Mouse (Mus musculus): Measurements from ENCODE around the gene Ppara. TPM values are rescaled to one million over a fixed set of nuclear protein-coding genes. Genes with fewer than 3 reads are reported as not detected.
A peak's percentile ranks its signal among the peaks of the same experiment; 100 is the strongest.
"Not testable (repeated sequence)": the region's sequence is repeated elsewhere in the genome, so short reads cannot be mapped to it uniquely, and the experiment has no call there.

Ppara gene
- total and polyA plus RNA-seq, 3 experiments, result 6.3 to 48.9 (median 37.2) TPM

DNA sequence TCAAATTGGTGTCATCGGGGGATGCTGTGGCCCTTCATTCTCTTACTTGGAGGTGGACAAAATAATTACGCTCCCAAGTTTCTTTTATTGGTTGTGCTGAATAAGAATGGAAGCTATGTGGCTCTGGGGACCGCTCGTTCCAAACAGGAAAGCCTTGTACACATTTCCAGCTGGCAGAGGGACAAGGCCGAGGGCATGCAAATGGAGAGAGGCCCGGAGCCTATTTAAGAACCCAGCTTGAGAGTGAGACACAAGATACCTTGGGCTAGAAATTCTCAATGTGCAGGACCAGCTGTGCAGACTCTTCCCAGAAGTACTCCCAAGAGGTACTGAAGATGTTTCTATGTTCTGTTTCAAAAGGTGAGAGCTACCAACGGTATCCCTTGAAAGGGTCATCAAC lies 21.8 kb downstream of the Ppara start:
- peak; percentile 54 for DNase-seq

GRCm38 (mm10) chr15:85757768-85758167 lies 23.0 kb downstream of the Ppara start:
- DNase-seq, result no peak

- no peak for DNase-seq
Observed at GRCm38 (mm10) chr15:85762761-85763160, 28.0 kb downstream of the Ppara start.

- DNase-seq, result no peak
Observed at GRCm38 (mm10) chr15:85765022-85765421, 30.2 kb downstream of the Ppara start.

DNA sequence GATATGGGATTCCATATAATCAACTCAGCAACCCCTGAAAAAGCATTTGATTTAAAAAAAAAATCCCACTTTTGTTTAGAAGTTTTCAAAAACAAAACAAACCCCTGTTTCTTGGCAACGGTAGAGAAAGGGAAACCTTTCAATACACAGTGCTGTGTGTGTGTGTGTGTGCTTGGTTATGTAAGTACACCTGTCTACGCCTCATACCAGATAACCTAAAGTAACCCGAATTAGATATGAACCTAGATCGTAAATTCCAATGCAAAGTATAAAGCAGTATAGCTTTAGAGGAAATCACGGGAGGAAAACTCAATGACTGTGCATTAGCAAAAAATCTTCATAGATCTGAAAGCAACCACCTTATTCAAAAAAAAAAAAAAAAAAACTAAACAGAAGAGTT lies 31.9 kb downstream of the Ppara start:
- no peak for DNase-seq

- no peak for DNase-seq
Observed at GRCm38 (mm10) chr15:85768991-85769390, 34.2 kb downstream of the Ppara start.

GRCm38 (mm10) chr15:85771306-85772121 lies 36.7 kb downstream of the Ppara start:
- peak; percentile 38 for DNase-seq

DNA sequence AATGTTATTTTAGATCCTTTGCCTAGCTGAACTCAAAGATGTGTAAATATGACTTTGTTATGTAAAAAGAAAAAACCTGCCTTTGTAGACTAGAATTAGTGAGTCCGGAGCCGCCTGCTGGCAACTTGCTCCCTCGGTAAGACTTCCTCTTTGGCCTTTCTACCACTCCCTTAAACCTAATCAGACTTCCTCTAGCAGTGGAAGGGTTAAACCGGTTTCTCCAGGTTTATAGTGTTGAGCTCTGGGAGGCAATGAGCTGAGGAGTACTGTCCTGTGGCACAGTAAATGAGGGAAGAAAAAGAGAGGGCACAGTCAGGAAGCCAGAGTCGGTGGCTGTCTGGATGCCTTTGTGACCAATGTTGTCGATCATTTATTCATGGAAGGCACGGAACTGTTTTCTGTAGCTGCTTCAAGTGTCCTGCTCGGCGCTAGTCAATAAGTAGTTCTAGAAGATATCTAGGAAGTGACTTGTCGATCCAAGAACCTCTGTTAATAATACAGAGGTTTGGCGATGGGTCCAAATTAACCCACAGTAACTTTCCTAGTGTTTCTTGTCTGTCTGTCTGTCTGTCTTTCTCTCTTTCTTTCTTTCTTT lies 37.5 kb downstream of the Ppara start:
- DNase-seq, result no peak

GRCm38 (mm10) chr15:85774419-85774818 lies 39.6 kb downstream of the Ppara start:
- no peak for DNase-seq

GRCm38 (mm10) chr15:85775001-85775400 lies 40.2 kb downstream of the Ppara start:
- DNase-seq, result no peak

- DNase-seq, result no peak
Observed at GRCm38 (mm10) chr15:85776241-85776640, 41.5 kb downstream of the Ppara start.

- DNase-seq, result no peak
Observed at GRCm38 (mm10) chr15:85776771-85777170, 42.0 kb downstream of the Ppara start.

DNA sequence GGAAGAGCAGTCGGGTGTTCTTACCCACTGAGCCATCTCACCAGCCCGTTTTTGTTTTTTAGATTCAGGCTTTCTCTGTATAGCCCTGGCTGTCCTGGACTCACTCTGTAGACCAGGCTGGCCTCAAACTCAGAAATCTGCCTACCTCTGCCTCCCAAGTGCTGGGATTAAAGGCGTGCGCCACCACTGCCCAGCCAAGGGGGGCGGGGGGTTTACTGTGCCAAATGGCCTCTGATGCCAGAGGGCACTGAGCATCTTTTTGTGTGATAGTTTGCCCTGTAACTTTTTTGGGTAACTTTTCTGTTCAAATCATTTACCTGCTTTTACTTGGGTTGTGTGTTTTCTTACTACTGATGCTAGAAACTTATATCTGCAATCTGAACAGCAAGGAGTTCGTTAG lies 44.1 kb downstream of the Ppara start:
- DNase-seq, result not testable (repeated sequence)

GRCm38 (mm10) chr15:85783146-85783545 lies 48.4 kb downstream of the Ppara start:
- DNase-seq, result no peak

- DNase-seq, result no peak
Observed at GRCm38 (mm10) chr15:85784341-85784740, 49.6 kb downstream of the Ppara start.

DNA sequence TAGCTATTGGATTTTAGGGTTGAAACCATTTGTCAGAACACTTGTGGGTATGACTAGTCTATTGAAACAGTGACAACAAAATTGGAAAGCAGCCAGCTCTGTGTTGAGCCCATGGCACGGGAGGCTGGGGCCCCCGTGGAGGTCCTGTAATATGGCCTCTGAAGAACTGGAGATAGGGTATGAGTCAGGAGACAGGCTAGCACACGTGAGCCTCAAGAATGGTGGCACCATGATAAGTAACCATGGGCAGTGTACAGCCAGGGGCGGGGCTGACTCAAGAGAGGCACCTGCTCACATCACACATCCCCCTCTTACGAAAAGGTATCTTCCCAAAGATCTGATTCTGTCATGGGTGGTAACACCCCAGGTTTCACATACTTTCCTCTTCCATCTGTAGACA lies 51.9 kb downstream of the Ppara start:
- DNase-seq, result no peak

- DNase-seq, result no peak
Observed at GRCm38 (mm10) chr15:85787482-85787881, 52.7 kb downstream of the Ppara start.

DNA sequence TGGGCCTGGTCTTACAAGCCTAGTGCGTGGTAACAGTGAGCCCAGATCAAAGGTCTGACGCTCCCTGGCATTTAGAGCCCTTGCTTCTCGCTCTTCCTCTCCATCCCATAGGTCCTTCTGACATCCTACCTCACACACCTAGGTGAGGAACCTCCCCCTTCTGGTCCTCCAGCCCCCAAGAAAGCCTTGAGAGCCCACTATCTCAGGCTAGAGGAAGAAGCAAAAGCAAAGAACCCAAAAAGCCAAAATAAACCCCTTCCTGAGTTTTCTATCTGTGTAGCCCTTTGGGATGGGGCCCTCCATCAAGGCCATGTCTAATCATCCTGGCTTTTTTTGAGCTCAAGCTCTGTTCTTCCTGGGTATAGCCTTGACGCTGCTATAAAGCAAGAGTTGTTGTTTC lies 53.3 kb downstream of the Ppara start:
- DNase-seq, result no peak

DNA sequence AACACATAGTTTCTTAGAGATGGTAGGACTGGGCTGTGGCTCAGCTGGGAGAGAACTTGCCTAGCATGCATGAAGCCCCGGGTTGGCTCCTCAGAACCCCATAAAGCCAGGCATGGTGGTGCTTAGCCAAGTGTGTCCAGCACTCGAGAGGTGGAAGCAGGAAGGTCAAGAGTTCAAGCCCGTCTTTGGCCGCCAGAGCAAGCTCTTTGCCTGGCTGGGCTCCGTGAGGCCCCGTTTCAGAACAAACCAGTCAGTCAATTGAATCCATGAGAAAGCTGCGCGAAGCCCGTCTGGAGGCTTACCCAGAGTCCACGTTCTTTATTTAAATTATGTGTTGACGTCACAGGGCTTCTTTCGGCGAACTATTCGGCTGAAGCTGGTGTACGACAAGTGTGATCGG lies 53.9 kb downstream of the Ppara start:
- DNase-seq, result no peak

GRCm38 (mm10) chr15:85791449-85791848 lies 56.7 kb downstream of the Ppara start:
- no peak for DNase-seq

DNA sequence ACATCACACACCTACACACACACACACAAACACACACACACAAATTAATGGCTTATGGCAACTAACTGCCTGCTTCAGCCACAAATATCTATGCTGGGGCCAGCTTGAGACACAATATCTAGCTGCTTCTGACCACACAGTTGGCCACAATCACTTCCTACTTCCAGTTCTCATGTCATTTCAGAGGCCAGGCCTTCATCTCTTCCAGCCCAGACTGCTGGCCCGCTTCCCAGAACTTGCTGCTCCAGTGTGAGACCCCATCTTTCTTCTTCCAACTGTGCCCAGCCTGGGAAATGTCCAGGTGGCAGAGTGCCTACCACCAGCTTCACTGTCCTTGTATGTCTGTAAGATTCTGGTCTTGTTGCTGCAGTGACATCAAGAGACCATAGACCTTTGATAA lies 58.0 kb downstream of the Ppara start:
- DNase-seq, result peak; percentile 44

DNA sequence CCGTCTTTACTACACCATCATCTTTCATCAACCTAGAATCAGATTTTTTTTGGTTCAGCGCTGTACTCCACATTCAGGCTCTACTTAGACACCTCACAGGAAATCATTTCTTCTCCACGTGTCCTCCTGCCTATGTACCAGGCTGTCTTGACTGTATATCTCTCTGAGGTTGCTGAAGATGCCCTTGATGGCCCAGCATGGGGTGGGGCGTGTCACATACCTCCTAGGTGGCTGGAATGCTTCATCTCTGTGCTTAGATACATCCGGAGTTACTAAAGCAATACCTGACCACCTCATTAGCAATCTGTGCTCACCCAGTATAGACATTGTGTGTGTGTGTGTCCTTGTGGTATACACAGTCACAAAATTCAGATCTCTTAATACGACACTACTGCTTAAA lies 60.7 kb downstream of the Ppara start:
- no peak for DNase-seq

DNA sequence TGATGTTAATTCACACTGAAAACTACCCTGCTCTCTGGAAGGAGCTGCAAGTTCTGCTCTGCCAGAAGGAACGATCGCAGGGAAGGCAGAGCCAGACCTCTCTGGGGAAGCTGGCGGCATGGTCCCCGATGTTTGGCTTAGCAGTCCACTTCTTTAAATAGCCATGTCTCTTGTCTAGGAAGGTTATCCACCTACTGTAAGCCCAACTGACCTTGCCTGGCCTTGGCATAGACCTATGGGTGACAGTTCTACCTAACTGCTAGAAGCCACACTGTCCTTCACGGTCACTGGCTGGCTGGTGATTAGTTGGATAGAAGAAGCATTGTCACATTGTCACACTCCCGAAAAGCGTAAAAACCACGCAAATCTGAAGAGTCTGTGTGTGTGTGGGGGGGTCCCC lies 63.9 kb downstream of the Ppara start:
- DNase-seq, result no peak

DNA sequence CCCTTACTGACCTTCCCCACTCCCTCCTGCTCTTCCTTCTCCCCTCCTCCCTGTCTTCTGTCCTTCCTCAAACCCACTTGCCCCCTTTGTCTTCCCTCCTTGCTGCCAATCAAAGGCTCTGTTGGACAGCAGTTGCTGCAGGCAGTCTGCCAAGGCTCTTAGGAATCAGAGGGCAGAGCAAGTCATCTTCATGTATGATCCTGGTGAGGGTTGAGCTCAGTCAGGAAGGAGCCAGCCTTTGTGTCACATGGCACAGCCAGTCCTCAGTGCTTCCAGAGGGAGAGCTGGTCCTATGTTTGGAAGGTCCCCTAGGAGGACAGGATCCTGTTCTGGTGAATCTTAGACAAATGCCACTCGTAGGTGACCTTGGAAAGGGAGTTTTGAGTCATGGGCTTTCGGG lies 68.1 kb downstream of the Ppara start:
- DNase-seq, result peak; percentile 55

Data from adrenal gland, adult 2 months (tissue).